Mouse (Mus musculus): Measurements from ENCODE around the gene Nfx1.

- TF ChIP-seq POLR2A (IDR thresholded peaks at IDR 0.05; ENCODE audit: borderline replicate concordance, low read depth, low read length), result no peak
- no peak for TF ChIP-seq CTCF (IDR thresholded peaks at IDR 0.05; ENCODE audit: low read depth, low read length)
These were observed 78.2 kb downstream of the Nfx1 start for GRCm38 (mm10) chr4:41048926-41049325.

Measured in bone marrow macrophage, adult 2 months (primary cell).